Mouse (Mus musculus): ENCODE measurements around the gene Myrf. TPM values are rescaled to one million over a fixed set of nuclear protein-coding genes. Genes with fewer than 3 reads are reported as not detected.
"Not testable (repeated sequence)": the region's sequence is repeated elsewhere in the genome, so short reads cannot be mapped to it uniquely, and the experiment has no call there.

The Myrf gene
- polyA plus RNA-seq, 1 experiment = 0.44 TPM

GRCm38 (mm10) chr19:10184096-10184495 lies 56.5 kb downstream of the Myrf start:
- Histone ChIP-seq H3K4me3 (ENCODE audit: insufficient read depth, low read depth, low read length) (peak overlapping the region; percentile 88), H3K27ac (replicated peaks; ENCODE audit: low read depth, low read length) (peak overlapping the region; percentile 47; the same call in 1 of the 2 replicates), H3K4me1 (ENCODE audit: control insufficient read depth, insufficient read depth, insufficient read length, low read length) (no peaks in the 10 kb centered on the region)

- no peaks in the 10 kb centered on the region for H3K4me1 ChIP-seq (ENCODE audit: control insufficient read depth, insufficient read depth, insufficient read length, low read length)
- peak overlapping the region; percentile 47; the same call in 1 of the 2 replicates for H3K27ac ChIP-seq (replicated peaks; ENCODE audit: low read depth, low read length)
- peak overlapping the region; percentile 88 for H3K4me3 ChIP-seq (ENCODE audit: insufficient read depth, low read depth, low read length)
Measured at GRCm38 (mm10) chr19:10183299-10183983, 57.1 kb downstream of the Myrf start.

GRCm38 (mm10) chr19:10182670-10183298 lies 57.8 kb downstream of the Myrf start, which contains the start of gene Fads1:
TSS of gene Fads1 (plus strand) at chr19:10182888.
- H3K4me1 ChIP-seq (ENCODE audit: control insufficient read depth, insufficient read depth, insufficient read length, low read length) = no peaks in the 10 kb centered on the region
- H3K27ac ChIP-seq (replicated peaks; ENCODE audit: low read depth, low read length) = peak within 1 kb of the TSS; percentile 47; the same call in 1 of the 2 replicates
- peak within 1 kb of the TSS; percentile 88 for H3K4me3 ChIP-seq (ENCODE audit: insufficient read depth, low read depth, low read length)

GRCm38 (mm10) chr19:10182142-10182541 lies 58.4 kb downstream of the Myrf start:
- no peaks in the 10 kb centered on the region for H3K4me1 ChIP-seq (ENCODE audit: control insufficient read depth, insufficient read depth, insufficient read length, low read length)
- peak overlapping the region; percentile 88 for H3K4me3 ChIP-seq (ENCODE audit: insufficient read depth, low read depth, low read length)
- H3K27ac ChIP-seq (replicated peaks; ENCODE audit: low read depth, low read length) = no peak overlapping the region

GRCm38 (mm10) chr19:10181225-10181624 lies 59.3 kb downstream of the Myrf start:
- Histone ChIP-seq H3K27ac (replicated peaks; ENCODE audit: low read depth, low read length) (no peak overlapping the region), H3K4me3 (ENCODE audit: insufficient read depth, low read depth, low read length) (no peak overlapping the region), H3K4me1 (ENCODE audit: control insufficient read depth, insufficient read depth, insufficient read length, low read length) (0 out of 2 replicates have a peak, but pooled peaks cover 4% of the 10 kb centered on the region)

GRCm38 (mm10) chr19:10176941-10177372 lies 63.6 kb downstream of the Myrf start:
- Histone ChIP-seq H3K27ac (replicated peaks; ENCODE audit: low read depth, low read length) (peak overlapping the region; percentile 31), H3K4me1 (ENCODE audit: control insufficient read depth, insufficient read depth, insufficient read length, low read length) (peaks cover 4% of the 10 kb centered on the region), H3K4me3 (ENCODE audit: insufficient read depth, low read depth, low read length) (no peak overlapping the region)

GRCm38 (mm10) chr19:10176477-10176876 lies 64.1 kb downstream of the Myrf start:
- H3K4me1 ChIP-seq (ENCODE audit: control insufficient read depth, insufficient read depth, insufficient read length, low read length) = peaks cover 5% of the 10 kb centered on the region
- no peak overlapping the region for H3K4me3 ChIP-seq (ENCODE audit: insufficient read depth, low read depth, low read length)
- H3K27ac ChIP-seq (replicated peaks; ENCODE audit: low read depth, low read length) = no peak overlapping the region

- peaks cover 9% of the 10 kb centered on the region for H3K4me1 ChIP-seq (ENCODE audit: control insufficient read depth, insufficient read depth, insufficient read length, low read length)
- H3K4me3 ChIP-seq (ENCODE audit: insufficient read depth, low read depth, low read length) = no peak overlapping the region
- H3K27ac ChIP-seq (replicated peaks; ENCODE audit: low read depth, low read length) = no peak overlapping the region
Measured at GRCm38 (mm10) chr19:10174956-10175355, 65.6 kb downstream of the Myrf start.

- peaks cover 9% of the 10 kb centered on the region for H3K4me1 ChIP-seq (ENCODE audit: control insufficient read depth, insufficient read depth, insufficient read length, low read length)
- no peak overlapping the region for H3K4me3 ChIP-seq (ENCODE audit: insufficient read depth, low read depth, low read length)
- peak overlapping the region; percentile 51 for H3K27ac ChIP-seq (replicated peaks; ENCODE audit: low read depth, low read length)
Measured at GRCm38 (mm10) chr19:10173844-10174539, 66.6 kb downstream of the Myrf start.

GRCm38 (mm10) chr19:10173116-10173718 lies 67.3 kb downstream of the Myrf start:
- Histone ChIP-seq H3K4me1 (ENCODE audit: control insufficient read depth, insufficient read depth, insufficient read length, low read length) (peaks cover 9% of the 10 kb centered on the region), H3K27ac (replicated peaks; ENCODE audit: low read depth, low read length) (peak overlapping the region; percentile 56), H3K4me3 (ENCODE audit: insufficient read depth, low read depth, low read length) (no peak overlapping the region)

- Histone ChIP-seq H3K4me1 (ENCODE audit: control insufficient read depth, insufficient read depth, insufficient read length, low read length) (peaks cover 6% of the 10 kb centered on the region), H3K27ac (replicated peaks; ENCODE audit: low read depth, low read length) (0 out of 2 replicates have a peak overlapping the region, but pooled peaks have one; percentile 11)
Measured at GRCm38 (mm10) chr19:10171846-10172245, 68.7 kb downstream of the Myrf start.

GRCm38 (mm10) chr19:10171359-10171758 lies 69.2 kb downstream of the Myrf start:
- Histone ChIP-seq H3K4me3 (ENCODE audit: insufficient read depth, low read depth, low read length) (no peak overlapping the region), H3K4me1 (ENCODE audit: control insufficient read depth, insufficient read depth, insufficient read length, low read length) (peaks cover 5% of the 10 kb centered on the region), H3K27ac (replicated peaks; ENCODE audit: low read depth, low read length) (no peak overlapping the region)

More at GRCm38 (mm10) chr19:10171846-10172245, 68.7 kb downstream of the Myrf start:
- H3K4me3 ChIP-seq (ENCODE audit: insufficient read depth, low read depth, low read length) = no peak overlapping the region

GRCm38 (mm10) chr19:10170466-10170865 lies 70.1 kb downstream of the Myrf start:
- Histone ChIP-seq H3K4me1 (ENCODE audit: control insufficient read depth, insufficient read depth, insufficient read length, low read length) (peaks cover 5% of the 10 kb centered on the region), H3K27ac (replicated peaks; ENCODE audit: low read depth, low read length) (no peak overlapping the region), H3K4me3 (ENCODE audit: insufficient read depth, low read depth, low read length) (no peak overlapping the region)

GRCm38 (mm10) chr19:10169692-10170330 lies 70.7 kb downstream of the Myrf start:
- not testable (repeated sequence) for H3K27ac ChIP-seq (replicated peaks; ENCODE audit: low read depth, low read length); H3K4me1 ChIP-seq (ENCODE audit: control insufficient read depth, insufficient read depth, insufficient read length, low read length); H3K4me3 ChIP-seq (ENCODE audit: insufficient read depth, low read depth, low read length)
